Mouse (Mus musculus) CH12.LX (cell line): ENCODE results near the gene Mrps35. TPM values are rescaled to one million over a fixed set of nuclear protein-coding genes. Genes with fewer than 3 reads are reported as not detected.

Experiments used
- DNase-seq: peaks from one replicate; pipeline ENCODE4 v3.0.0-alpha.2; 2013; ENCODE audit errors: extremely low read depth
- H3K27ac ChIP-seq: 2 replicates; pipeline ENCODE4 v1.5.1; 2012; ENCODE audit warnings: low read depth, mild to moderate bottlenecking, control low read depth, moderate library complexity; ENCODE audit not compliant: insufficient read depth
- H3K27me3 ChIP-seq: replicated peaks from 2 replicates; pipeline ENCODE3; 2012; ENCODE audit warnings: inconsistent platforms
- H3K36me3 ChIP-seq, 2 experiments: replicated peaks in 1 of 2; 2 replicates each; pipeline versions ENCODE3 to v1.6.1; 2012; ENCODE audit warnings: inconsistent platforms in 1 of 2, low read length in 1 of 2, mild to moderate bottlenecking in 1 of 2, mixed read lengths in 1 of 2, moderate library complexity in 1 of 2; ENCODE audit not compliant: control insufficient read depth in 1 of 2, insufficient read depth in 1 of 2
- H3K4me1 ChIP-seq, 2 experiments: 2 replicates each; pipeline ENCODE4 v1.6.1; 2012; ENCODE audit warnings: inconsistent platforms in 1 of 2, moderate library complexity in 1 of 2; ENCODE audit not compliant: insufficient read depth in 2 of 2, control insufficient read depth in 1 of 2
- H3K4me2 ChIP-seq: 2 replicates; pipeline ENCODE4 v1.6.1; 2012; ENCODE audit warnings: low read depth, mild to moderate bottlenecking, control low read depth; ENCODE audit not compliant: poor library complexity, insufficient read depth, severe bottlenecking
- H3K4me3 ChIP-seq, 3 experiments: fragments of 150-350 bp in 1 of 3; sonication (generic) in 1 of 3; replicated peaks in 1 of 3; 2 replicates each; pipeline versions ENCODE3 to v1.5.1; 2011 to 2012; ENCODE audit warnings: low read depth in 2 of 3, low read length in 2 of 3, mild to moderate bottlenecking in 2 of 3, moderate library complexity in 2 of 3, control low read depth in 1 of 3, improper control_type of control experiment in 1 of 3, inconsistent platforms in 1 of 3, mixed read lengths in 1 of 3; ENCODE audit not compliant: poor library complexity in 1 of 3
- H3K79me2 ChIP-seq: replicated peaks from 2 replicates; pipeline ENCODE4 v1.6.1; 2012; ENCODE audit warnings: mild to moderate bottlenecking, moderate library complexity; ENCODE audit not compliant: control insufficient read depth, poor library complexity, insufficient read depth, severe bottlenecking; ENCODE audit errors: extremely low read depth
- H3K9ac ChIP-seq: 2 replicates; pipeline ENCODE4 v1.6.1; 2012; ENCODE audit warnings: low read depth, mild to moderate bottlenecking, control low read depth, moderate library complexity; ENCODE audit not compliant: insufficient read depth
- H3K9me3 ChIP-seq: replicated peaks from 2 replicates; pipeline ENCODE3; 2012; ENCODE audit warnings: low read length, inconsistent platforms, mixed read lengths
- BHLHE40 ChIP-seq: IDR thresholded peaks from 2 replicates; pipeline ENCODE4 v1.6.1; 2011; ENCODE audit warnings: mild to moderate bottlenecking, low read depth, low read length, improper control_type of control experiment
- CHD1 ChIP-seq: IDR thresholded peaks from 2 replicates; pipeline ENCODE4 v1.6.1; 2012; ENCODE audit warnings: low read depth, low read length, improper control_type of control experiment, inconsistent platforms
- CHD2 ChIP-seq: IDR thresholded peaks from 2 replicates; pipeline ENCODE4 v1.6.1; 2011; ENCODE audit warnings: low read length, improper control_type of control experiment
- CTCF ChIP-seq, 2 experiments: IDR thresholded peaks in 1 of 2; conservative IDR thresholded peaks in 1 of 2; 2 replicates each; pipeline ENCODE4 v1.5.1; 2011 to 2012; ENCODE audit warnings: low read depth in 2 of 2, low read length in 2 of 2, improper control_type of control experiment in 1 of 2, inconsistent platforms in 1 of 2, mild to moderate bottlenecking in 1 of 2, moderate library complexity in 1 of 2
- E2F4 ChIP-seq: IDR thresholded peaks from 2 replicates; pipeline ENCODE4 v1.6.1; 2011; ENCODE audit warnings: low read depth, low read length, improper control_type of control experiment; ENCODE audit not compliant: insufficient replicate concordance
- ELF1 ChIP-seq: IDR thresholded peaks from 2 replicates; pipeline ENCODE4 v1.6.1; 2014; ENCODE audit warnings: low read depth, mild to moderate bottlenecking, inconsistent platforms, low read length, improper control_type of control experiment
- EP300 ChIP-seq: IDR thresholded peaks from 2 replicates; pipeline ENCODE4 v1.6.1; 2011; ENCODE audit warnings: low read length, improper control_type of control experiment
- ETS1 ChIP-seq: conservative IDR thresholded peaks from 2 replicates; pipeline ENCODE4 v1.6.1; 2012; ENCODE audit warnings: low read depth, mild to moderate bottlenecking, inconsistent platforms, low read length, improper control_type of control experiment, moderate library complexity
- GABPA ChIP-seq: IDR thresholded peaks from 2 replicates; pipeline ENCODE4 v1.6.1; 2012; ENCODE audit warnings: low read depth, low read length, improper control_type of control experiment, inconsistent platforms; ENCODE audit not compliant: insufficient replicate concordance
- HCFC1 ChIP-seq: IDR thresholded peaks from 2 replicates; pipeline ENCODE4 v1.6.1; 2012; ENCODE audit warnings: low read depth, mild to moderate bottlenecking, inconsistent platforms, low read length, improper control_type of control experiment
- IRF4 ChIP-seq: IDR thresholded peaks from 2 replicates; pipeline ENCODE4 v1.6.1; 2014; ENCODE audit warnings: low read depth, mild to moderate bottlenecking, inconsistent platforms, low read length, improper control_type of control experiment
- JUN ChIP-seq: IDR thresholded peaks from 2 replicates; pipeline ENCODE4 v1.6.1; 2011; ENCODE audit warnings: low read depth, mild to moderate bottlenecking, low read length, improper control_type of control experiment, moderate library complexity; ENCODE audit not compliant: insufficient read depth
- JUND ChIP-seq: conservative IDR thresholded peaks from 2 replicates; pipeline ENCODE4 v1.6.1; 2011; ENCODE audit warnings: low read depth, low read length, improper control_type of control experiment
- KAT2A ChIP-seq: IDR thresholded peaks from 2 replicates; pipeline ENCODE4 v1.6.1; 2012; ENCODE audit warnings: low read length, improper control_type of control experiment, inconsistent platforms; ENCODE audit not compliant: insufficient replicate concordance
- MAFK ChIP-seq: IDR thresholded peaks from 2 replicates; pipeline ENCODE4 v1.6.1; 2011; ENCODE audit warnings: low read length, improper control_type of control experiment; ENCODE audit not compliant: insufficient replicate concordance
- MAZ ChIP-seq: IDR thresholded peaks from 2 replicates; pipeline ENCODE4 v1.6.1; 2012; ENCODE audit warnings: low read depth, mild to moderate bottlenecking, inconsistent platforms, low read length, improper control_type of control experiment, moderate library complexity
- MEF2A ChIP-seq: IDR thresholded peaks from 2 replicates; pipeline ENCODE4 v1.6.1; 2014; ENCODE audit warnings: low read depth, mild to moderate bottlenecking, inconsistent platforms, low read length, improper control_type of control experiment, borderline replicate concordance
- MXI1 ChIP-seq: IDR thresholded peaks from 2 replicates; pipeline ENCODE4 v1.6.1; 2011; ENCODE audit warnings: mild to moderate bottlenecking, low read depth, low read length, improper control_type of control experiment
- NELFE ChIP-seq: IDR thresholded peaks from 2 replicates; pipeline ENCODE4 v1.6.1; 2011; ENCODE audit warnings: low read depth, low read length, improper control_type of control experiment
- NRF1 ChIP-seq: IDR thresholded peaks from 2 replicates; pipeline ENCODE4 v1.6.1; 2014; ENCODE audit warnings: low read depth, mild to moderate bottlenecking, inconsistent platforms, low read length, improper control_type of control experiment, moderate library complexity
- RAD21 ChIP-seq: IDR thresholded peaks from 2 replicates; pipeline ENCODE4 v1.6.1; 2011; ENCODE audit warnings: low read depth, mild to moderate bottlenecking, low read length, improper control_type of control experiment, moderate library complexity
- RCOR1 ChIP-seq: conservative IDR thresholded peaks from 2 replicates; pipeline ENCODE4 v1.6.1; 2012; ENCODE audit warnings: low read depth, mild to moderate bottlenecking, inconsistent platforms, low read length, improper control_type of control experiment
- SIN3A ChIP-seq: IDR thresholded peaks from 2 replicates; pipeline ENCODE4 v1.6.1; 2012; ENCODE audit warnings: low read length, improper control_type of control experiment, inconsistent platforms
- SMC3 ChIP-seq: IDR thresholded peaks from 2 replicates; pipeline ENCODE4 v1.6.1; 2011; ENCODE audit warnings: low read depth, low read length, improper control_type of control experiment
- TBP ChIP-seq: conservative IDR thresholded peaks from 2 replicates; pipeline ENCODE4 v1.6.1; 2011; ENCODE audit warnings: low read depth, low read length, improper control_type of control experiment
- TCF12 ChIP-seq: IDR thresholded peaks from 2 replicates; pipeline ENCODE4 v1.6.1; 2014; ENCODE audit warnings: low read depth, mild to moderate bottlenecking, inconsistent platforms, low read length, improper control_type of control experiment
- UBTF ChIP-seq: IDR thresholded peaks from 2 replicates; pipeline ENCODE4 v1.6.1; 2012; ENCODE audit warnings: low read depth, mild to moderate bottlenecking, inconsistent platforms, low read length, improper control_type of control experiment, moderate library complexity
- ZMIZ1 ChIP-seq: IDR thresholded peaks from 2 replicates; pipeline ENCODE4 v1.6.1; 2012; ENCODE audit warnings: low read depth, mild to moderate bottlenecking, inconsistent platforms, low read length, improper control_type of control experiment
- ZNF384 ChIP-seq: IDR thresholded peaks from 2 replicates; pipeline ENCODE4 v1.6.1; 2012; ENCODE audit warnings: low read depth, low read length, improper control_type of control experiment, inconsistent platforms
- dilution Hi-C: fragments of 300-500 bp; cut with MboI; formaldehyde crosslinking; loops from 2 replicates; pipeline ENCODE4 v1.14.3; 2020; ENCODE audit warnings: low sequenced_read_pairs; ENCODE audit not compliant: extremely low pct_unique_long_range_greater_than_20kb, extremely low pct_ligation_motif_present
- in situ Hi-C: fragments of 300-500 bp; cut with MboI; formaldehyde crosslinking; loops from 3 replicates; pipeline ENCODE4 v1.14.3; 2019; ENCODE audit warnings: low sequenced_read_pairs, low pct_ligation_motif_present, low pct_unique_long_range_greater_than_20kb, mixed read lengths
- polyA plus RNA-seq: library from polyadenylated mRNA; unstranded; fragments of >175 nt; gene quantifications from 2 replicates; pipeline ENCODE4 v1.2.1, GENCODE M21; 2012; ENCODE audit warnings: low read depth; ENCODE audit not compliant: insufficient read length
- total RNA-seq, 2 experiments: library from RNA; depleted of rRNA; stranded (reverse); fragments of 300-350 nt in 1 of 2; fragments of >200 nt in 1 of 2; gene quantifications; 2 replicates each; pipeline ENCODE4 v1.2.3; 2012 to 2014

The Mrps35 gene
- total and polyA plus RNA-seq, 3 experiments, result 36.6 to 141 (median 84.2) TPM

DNA sequence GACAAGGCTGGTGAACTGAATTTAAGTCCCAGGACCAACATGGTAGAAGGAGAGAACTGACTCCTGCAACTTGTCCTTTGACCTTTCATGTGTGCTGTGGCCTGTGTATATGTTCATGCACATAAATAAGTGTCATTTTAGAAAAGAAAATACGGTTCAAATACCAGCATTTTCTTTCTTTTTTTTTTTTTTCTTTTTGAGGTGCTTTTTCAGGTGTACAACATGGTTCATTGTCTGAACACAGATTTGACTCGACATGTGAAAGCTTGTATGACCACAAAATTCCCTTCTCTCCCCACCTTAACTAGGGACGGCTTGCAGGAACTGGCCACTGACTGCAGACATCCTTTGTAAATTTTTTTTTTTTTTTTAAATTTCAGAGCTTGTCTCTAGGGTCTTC, 54.4 kb downstream of the Mrps35 start:
- Histone ChIP-seq H3K9me3 (no peaks in the 10 kb centered on the region), H3K79me2 (peaks cover 76% of the 10 kb centered on the region), H3K4me3 (no peak overlapping the region), H3K27ac (peak overlapping the region; percentile 44; the same call in 1 of the 2 replicates), H3K4me1 (peaks cover 14 to 70% of the 10 kb centered on the region in 2 experiments), H3K27me3 (no peaks in the 10 kb centered on the region), H3K36me3 (peaks cover 30 to 52% of the 10 kb centered on the region in 2 experiments), H3K9ac (peak overlapping the region; percentile 42; the same call in 1 of the 2 replicates), H3K4me2 (peak overlapping the region; percentile 69)
- no peak for DNase-seq
- in situ Hi-C loops, result loop anchor here (10.0 kb wide), 1 partner anchor 138 kb away; no protein-coding TSS in a partner anchor
- TF ChIP-seq NELFE (no peak), CHD1 (peak; percentile 66; the same call in 1 of the 2 replicates), SIN3A (peak; percentile 4; the same call in 1 of the 2 replicates), ZNF384 (peak; percentile 67; the same call in 1 of the 2 replicates), HCFC1 (no peak), MXI1 (peak; percentile 62; the same call in 1 of the 2 replicates), CHD2 (no peak)
- dilution Hi-C loops, result no loop called here

GRCm38 (mm10) chr6:147097346-147097929, 54.9 kb downstream of the Mrps35 start:
- in situ Hi-C loops (loop anchor here (10.0 kb wide), 1 partner anchor 137 kb away; no protein-coding TSS in a partner anchor), dilution Hi-C loops (no loop called here)
- Histone ChIP-seq H3K4me2 (peak overlapping the region; percentile 69), H3K4me3 (no peak overlapping the region), H3K9me3 (no peaks in the 10 kb centered on the region), H3K27ac (peak overlapping the region; percentile 51), H3K9ac (peak overlapping the region; percentile 42; the same call in 1 of the 2 replicates), H3K27me3 (no peaks in the 10 kb centered on the region), H3K4me1 (peaks cover 14 to 75% of the 10 kb centered on the region in 2 experiments), H3K36me3 (peaks cover 35 to 57% of the 10 kb centered on the region in 2 experiments), H3K79me2 (peaks cover 74% of the 10 kb centered on the region)
- DNase-seq, result peak; percentile 51
- TF ChIP-seq E2F4 (no peak), RAD21 (peak; percentile 30), MXI1 (0 out of 2 replicates have a peak, but pooled peaks have one; percentile 46), SMC3 (peak; percentile 27; the same call in 1 of the 2 replicates), CHD2 (no peak), TCF12 (peak; percentile 67; the same call in 1 of the 2 replicates), GABPA (no peak), CHD1 (no peak), ZMIZ1 (no peak), CTCF (conservative IDR thresholded peaks at IDR 0.05 in 1 of 2, IDR thresholded peaks at IDR 0.05 in 1 of 2; ENCODE audit: low read depth in 2 of 2, low read length in 2 of 2) (peak in 1 of 2 experiments; percentile 49; a peak in 2 of 4 replicates), EP300 (no peak; the same call in 1 of the 2 replicates), UBTF (peak; percentile 86), MEF2A (0 out of 2 replicates have a peak, but pooled peaks have one; percentile 42), ETS1 (peak; percentile 52; the same call in 1 of the 2 replicates), JUND (no peak), JUN (no peak), NELFE (no peak), IRF4 (peak; percentile 48; the same call in 1 of the 2 replicates), ZNF384 (no peak), KAT2A (no peak), MAFK (0 out of 2 replicates have a peak, but pooled peaks have one; percentile 41), NRF1 (no peak), ELF1 (no peak), BHLHE40 (no peak; the same call in 1 of the 2 replicates), SIN3A (peak; percentile 46; the same call in 1 of the 2 replicates), TBP (peak; percentile 81), MAZ (peak; percentile 61; the same call in 1 of the 2 replicates), RCOR1 (no peak)
